In the genomic region with DNA sequence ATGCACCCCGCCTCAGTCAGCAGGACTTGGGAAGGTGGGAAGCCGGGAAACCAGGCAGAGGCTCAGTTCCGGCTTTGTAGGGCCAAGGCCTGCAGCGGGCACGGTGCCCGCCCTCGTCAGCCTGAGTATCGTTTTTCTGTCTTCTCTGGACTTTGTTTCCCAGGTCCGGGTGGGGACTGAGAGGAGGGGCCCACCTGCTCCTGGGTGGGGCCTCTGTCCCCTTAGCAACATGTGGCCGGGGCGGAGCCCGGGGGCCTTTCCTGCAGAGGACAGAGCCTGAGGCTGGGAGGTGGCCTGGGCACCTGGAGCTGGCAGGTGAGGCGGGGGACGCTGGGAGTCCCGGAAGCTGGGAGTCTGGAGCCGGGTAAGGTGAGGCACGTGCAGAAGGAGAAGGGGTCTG, we compare ENCODE assay signal across 9 mouse cellular contexts. TPM values are rescaled to one million over a fixed set of nuclear protein-coding genes. Genes with fewer than 3 reads are reported as not detected.
DNase-seq lines count a peak whose midpoint lies in the region; ATAC-seq and TF ChIP-seq lines count a peak whose summit lies in the region.
"Had no signal": no experiment of that assay in that cellular context is flagged by ENCODE, and none has a peak within 500 bp of the region (broad histone marks: within the 10 kb centered on the region; RNA-seq: fewer than 3 reads in every experiment).

No protein-coding gene starts in this region.

- H3K9ac ChIP-seq in forebrain, embryonic 12.5 days: 0 out of 2 replicates have a peak overlapping the region, but pooled peaks have one; percentile 17
- H3K9ac ChIP-seq in forebrain, postnatal 0 days: no peak overlapping the region
- H3K9ac ChIP-seq in liver, embryonic 13.5 days: no peak overlapping the region
- H3K9ac ChIP-seq in midbrain, postnatal 0 days (replicated peaks; ENCODE audit: low read length, poor library complexity, severe bottlenecking): peak overlapping the region; percentile 42; the same call in 1 of the 2 replicates

- 0 out of 2 replicates have a peak overlapping the region, but pooled peaks have one; percentile 4 for H3K4me3 ChIP-seq in forebrain, embryonic 12.5 days (replicated peaks)
- H3K4me3 ChIP-seq in forebrain, postnatal 0 days (ENCODE audit: low read depth, low read length): no peak overlapping the region
- no peak overlapping the region for H3K4me3 ChIP-seq in liver, embryonic 13.5 days (replicated peaks)
- H3K4me3 ChIP-seq in midbrain, postnatal 0 days (ENCODE audit: low read depth, low read length): no peak overlapping the region
- H3K4me3 ChIP-seq: megakaryocyte, embryonic 14.5 days had no signal

- no peaks in the 10 kb centered on the region; the same call in 1 of the 2 replicates for H3K27me3 ChIP-seq in forebrain, embryonic 12.5 days
- no peaks in the 10 kb centered on the region for H3K27me3 ChIP-seq in forebrain, postnatal 0 days (ENCODE audit: insufficient read depth, low read length)
- no peaks in the 10 kb centered on the region; the same call in none of the 2 replicates for H3K27me3 ChIP-seq in liver, embryonic 13.5 days
- H3K27me3 ChIP-seq in midbrain, postnatal 0 days (ENCODE audit: insufficient read depth, low read length): no peaks in the 10 kb centered on the region

- H3K4me2 ChIP-seq in forebrain, embryonic 12.5 days: no peak overlapping the region
- H3K4me2 ChIP-seq in forebrain, postnatal 0 days (ENCODE audit: low read depth): no peak overlapping the region
- peak overlapping the region; percentile 5; the same call in 1 of the 2 replicates for H3K4me2 ChIP-seq in liver, embryonic 13.5 days
- H3K4me2 ChIP-seq in midbrain, postnatal 0 days (ENCODE audit: low read depth, low read length, poor library complexity, severe bottlenecking): no peak overlapping the region

- H3K36me3 ChIP-seq in forebrain, embryonic 12.5 days (replicated peaks): peaks cover 32% of the 10 kb centered on the region
- peaks cover 25% of the 10 kb centered on the region for H3K36me3 ChIP-seq in forebrain, postnatal 0 days (ENCODE audit: insufficient read depth)
- H3K36me3 ChIP-seq in liver, embryonic 13.5 days: no peaks in the 10 kb centered on the region
- H3K36me3 ChIP-seq in midbrain, postnatal 0 days (ENCODE audit: insufficient read depth, low read length): peaks cover 24% of the 10 kb centered on the region

- no peaks in the 10 kb centered on the region for H3K9me3 ChIP-seq in forebrain, embryonic 12.5 days
- no peaks in the 10 kb centered on the region for H3K9me3 ChIP-seq in forebrain, postnatal 0 days (ENCODE audit: low read length)
- no peaks in the 10 kb centered on the region for H3K9me3 ChIP-seq in liver, embryonic 13.5 days (replicated peaks)
- no peaks in the 10 kb centered on the region for H3K9me3 ChIP-seq in midbrain, postnatal 0 days (ENCODE audit: low read length)

- H3K4me1 ChIP-seq in forebrain, embryonic 12.5 days: peaks cover 15% of the 10 kb centered on the region
- H3K4me1 ChIP-seq in forebrain, postnatal 0 days (ENCODE audit: insufficient read depth): no peaks in the 10 kb centered on the region
- peaks cover 31% of the 10 kb centered on the region for H3K4me1 ChIP-seq in liver, embryonic 13.5 days (replicated peaks)
- no peaks in the 10 kb centered on the region for H3K4me1 ChIP-seq in midbrain, postnatal 0 days (ENCODE audit: insufficient read depth, low read length)

- no peak for DNase-seq in forebrain, postnatal 0 days
- peak; percentile 89 for DNase-seq in kidney, adult 11 months
- DNase-seq in liver, embryonic 13.5 days: no peak
- DNase-seq in midbrain, postnatal 0 days (ENCODE audit: low spot score): no peak
- no peak for DNase-seq in urinary bladder, adult 2 months (ENCODE audit: low spot score)
- no peak for DNase-seq in thymus, postnatal 4 days
- no peak for DNase-seq in layer of hippocampus, adult 11-12 months (ENCODE audit: low spot score)

- WGBS in forebrain, embryonic 12.5 days: 32% methylated on average over 17 of the region's 17 CpGs
- WGBS in forebrain, postnatal 0 days: 38% methylated on average over 17 of the region's 17 CpGs
- WGBS in liver, embryonic 13.5 days (ENCODE audit: insufficient replicate concordance): 54% methylated on average over 15 of the region's 17 CpGs
- 37% methylated on average over 17 of the region's 17 CpGs for whole genome bisulfite sequencing in midbrain, postnatal 0 days

- peak overlapping the region; percentile 53; the same call in 1 of the 2 replicates for H3K27ac ChIP-seq in forebrain, embryonic 12.5 days
- no peak overlapping the region for H3K27ac ChIP-seq in forebrain, postnatal 0 days (ENCODE audit: low read depth, low read length)
- H3K27ac ChIP-seq in liver, embryonic 13.5 days: no peak overlapping the region
- no peak overlapping the region for H3K27ac ChIP-seq in midbrain, postnatal 0 days (ENCODE audit: low read depth, low read length)

- no peak for TF ChIP-seq CTCF in forebrain, postnatal 0 days (IDR thresholded peaks at IDR 0.05; ENCODE audit: low read depth)
- TF ChIP-seq CTCF in midbrain, postnatal 0 days (IDR thresholded peaks at IDR 0.05): no peak

- 0 out of 2 replicates have a peak, but pooled peaks have one; percentile 5 for ATAC-seq in forebrain, embryonic 12.5 days (ENCODE audit: low FRiP score)
- no peak for ATAC-seq in forebrain, postnatal 0 days
- ATAC-seq in liver, embryonic 13.5 days (ENCODE audit: low read depth): peak; percentile 32
- ATAC-seq in midbrain, postnatal 0 days (ENCODE audit: low FRiP score): no peak

RNA-seq across cellular contexts. Expression of a gene that starts 1.6 kb away (rescaled TPM):
- 0.81 and 1.1 TPM in 2 replicates for polyA plus RNA-seq in forebrain, embryonic 12.5 days (2016; fragmentation: Nextera tagmentation; extraction: Ambion mirVana)
- 0.24 and 0.77 TPM in 2 replicates for total RNA-seq in forebrain, postnatal 0 days (2014; rRNA removed)
- polyA plus RNA-seq in forebrain, postnatal 0 days (2015; fragmentation: Nextera tagmentation; extraction: Ambion mirVana): 0.09 and 0.41 TPM in 2 replicates
- polyA plus RNA-seq in liver, embryonic 13.5 days (2015; fragmentation: Nextera tagmentation; extraction: Ambion mirVana): 0.25 and 0.75 TPM in 2 replicates
- total RNA-seq in midbrain, postnatal 0 days (2014; rRNA removed): 0.24 TPM in 1 of 2 replicates, not detected in the other
- polyA plus RNA-seq in midbrain, postnatal 0 days (2015; fragmentation: Nextera tagmentation; extraction: Ambion mirVana): 0.18 and 0.27 TPM in 2 replicates
- polyA plus RNA-seq in urinary bladder, adult 2 months (2012; rRNA removed): 0.66 and 0.92 TPM in 2 replicates

RNA-seq across cellular contexts. Expression of a gene that starts 29.0 kb away (rescaled TPM):
- 184 and 194 TPM in 2 replicates for polyA plus RNA-seq in forebrain, embryonic 12.5 days (2016; fragmentation: Nextera tagmentation; extraction: Ambion mirVana)
- 154 and 178 TPM in 2 replicates for total RNA-seq in forebrain, postnatal 0 days (2014; rRNA removed)
- polyA plus RNA-seq in forebrain, postnatal 0 days (2015; fragmentation: Nextera tagmentation; extraction: Ambion mirVana): 351 and 365 TPM in 2 replicates
- polyA plus RNA-seq in liver, embryonic 13.5 days (2015; fragmentation: Nextera tagmentation; extraction: Ambion mirVana): 7.1 and 7.4 TPM in 2 replicates
- total RNA-seq in midbrain, postnatal 0 days (2014; rRNA removed): 161 and 165 TPM in 2 replicates
- 302 and 308 TPM in 2 replicates for polyA plus RNA-seq in midbrain, postnatal 0 days (2015; fragmentation: Nextera tagmentation; extraction: Ambion mirVana)
- polyA plus RNA-seq in urinary bladder, adult 2 months (2012; rRNA removed): 52.6 and 77.5 TPM in 2 replicates

RNA-seq across cellular contexts. Expression of a gene that starts 31.6 kb away (rescaled TPM):
- polyA plus RNA-seq in forebrain, embryonic 12.5 days (2016; fragmentation: Nextera tagmentation; extraction: Ambion mirVana): 0.09 TPM in 1 of 2 replicates, not detected in the other
- total RNA-seq in forebrain, postnatal 0 days (2014; rRNA removed): 0.31 TPM in 1 of 2 replicates, not detected in the other
- polyA plus RNA-seq in forebrain, postnatal 0 days (2015; fragmentation: Nextera tagmentation; extraction: Ambion mirVana): 0.35 and 0.67 TPM in 2 replicates
- 2.6 and 3.2 TPM in 2 replicates for polyA plus RNA-seq in liver, embryonic 13.5 days (2015; fragmentation: Nextera tagmentation; extraction: Ambion mirVana)
- 1.1 TPM in 1 of 2 replicates, not detected in the other for total RNA-seq in midbrain, postnatal 0 days (2014; rRNA removed)
- polyA plus RNA-seq in midbrain, postnatal 0 days (2015; fragmentation: Nextera tagmentation; extraction: Ambion mirVana): 0.09 and 0.25 TPM in 2 replicates
- polyA plus RNA-seq in urinary bladder, adult 2 months (2012; rRNA removed): 0.47 and 0.49 TPM in 2 replicates

RNA-seq across cellular contexts. Expression of a gene that starts 31.9 kb away (rescaled TPM):
- 223 TPM in 2 replicates for polyA plus RNA-seq in forebrain, embryonic 12.5 days (2016; fragmentation: Nextera tagmentation; extraction: Ambion mirVana)
- total RNA-seq in forebrain, postnatal 0 days (2014; rRNA removed): 92.9 and 97.3 TPM in 2 replicates
- 53.7 and 55.7 TPM in 2 replicates for polyA plus RNA-seq in forebrain, postnatal 0 days (2015; fragmentation: Nextera tagmentation; extraction: Ambion mirVana)
- 136 and 175 TPM in 2 replicates for polyA plus RNA-seq in liver, embryonic 13.5 days (2015; fragmentation: Nextera tagmentation; extraction: Ambion mirVana)
- total RNA-seq in midbrain, postnatal 0 days (2014; rRNA removed): 114 and 119 TPM in 2 replicates
- polyA plus RNA-seq in midbrain, postnatal 0 days (2015; fragmentation: Nextera tagmentation; extraction: Ambion mirVana): 46.2 and 49.7 TPM in 2 replicates
- polyA plus RNA-seq in urinary bladder, adult 2 months (2012; rRNA removed): 140 and 166 TPM in 2 replicates

RNA-seq across cellular contexts. Expression of a gene that starts 45.3 kb away (rescaled TPM):
- polyA plus RNA-seq in forebrain, embryonic 12.5 days (2016; fragmentation: Nextera tagmentation; extraction: Ambion mirVana): 0.55 and 1.0 TPM in 2 replicates
- total RNA-seq in forebrain, postnatal 0 days (2014; rRNA removed): 2.1 and 4.5 TPM in 2 replicates
- 1.7 and 2.8 TPM in 2 replicates for polyA plus RNA-seq in forebrain, postnatal 0 days (2015; fragmentation: Nextera tagmentation; extraction: Ambion mirVana)
- 0.58 and 0.68 TPM in 2 replicates for polyA plus RNA-seq in liver, embryonic 13.5 days (2015; fragmentation: Nextera tagmentation; extraction: Ambion mirVana)
- 3.3 and 3.4 TPM in 2 replicates for total RNA-seq in midbrain, postnatal 0 days (2014; rRNA removed)
- 3.0 and 3.9 TPM in 2 replicates for polyA plus RNA-seq in midbrain, postnatal 0 days (2015; fragmentation: Nextera tagmentation; extraction: Ambion mirVana)
- 41.4 and 44.3 TPM in 2 replicates for polyA plus RNA-seq in urinary bladder, adult 2 months (2012; rRNA removed)

Comparison
In these comparisons a context has a peak if more than half of its experiments do, and no peak if none do; other contexts are left out.
1. ATAC-seq: peak in forebrain, embryonic 12.5 days (single experiment) and liver, embryonic 13.5 days (single experiment); none in forebrain, postnatal 0 days (single experiment) and midbrain, postnatal 0 days (single experiment).
2. H3K9ac ChIP-seq: peak in forebrain, embryonic 12.5 days (single experiment) and midbrain, postnatal 0 days (single experiment); none in forebrain, postnatal 0 days (single experiment) and liver, embryonic 13.5 days (single experiment).